ENCODE assay signal across 8 mouse cellular contexts in genomic region chr12:69474916-69475661, GRCm38 (mm10).
DNase-seq lines count a peak whose midpoint lies in the region; ATAC-seq and TF ChIP-seq lines count a peak whose summit lies in the region.

No protein-coding gene starts in this region.

- WGBS in liver, embryonic 15.5 days (ENCODE audit: insufficient replicate concordance), result 36% methylated on average over 17 of the region's 17 CpGs
- WGBS in liver, embryonic 12.5 days (ENCODE audit: insufficient replicate concordance), result 52% methylated on average over 17 of the region's 17 CpGs
- 57% methylated on average over 17 of the region's 17 CpGs for WGBS in forebrain, embryonic 14.5 days
- WGBS in intestine, postnatal 0 days, result 70% methylated on average over 17 of the region's 17 CpGs

- H3K4me2 ChIP-seq in liver, embryonic 15.5 days, result peak overlapping the region; percentile 15; the same call in 1 of the 2 replicates
- no peak overlapping the region for H3K4me2 ChIP-seq in liver, embryonic 12.5 days
- H3K4me2 ChIP-seq in forebrain, embryonic 14.5 days (ENCODE audit: low read length), result no peak overlapping the region
- no peak overlapping the region for H3K4me2 ChIP-seq in intestine, postnatal 0 days (replicated peaks; ENCODE audit: low read depth)

- no peak for ATAC-seq in liver, embryonic 15.5 days (ENCODE audit: insufficient read depth)
- no peak for ATAC-seq in liver, embryonic 12.5 days
- ATAC-seq in forebrain, embryonic 14.5 days, result peak; percentile 60
- ATAC-seq in intestine, postnatal 0 days, result 0 out of 2 replicates have a peak, but pooled peaks have one; percentile 31
- peak; percentile 93 for ATAC-seq in neutrophil, adult 5-6 weeks (ENCODE audit: extremely low read depth, insufficient number of reproducible peaks, low FRiP score, poor library complexity, severe bottlenecking)

- no peaks in the 10 kb centered on the region for H3K36me3 ChIP-seq in liver, embryonic 15.5 days (replicated peaks)
- H3K36me3 ChIP-seq in liver, embryonic 12.5 days, result no peaks in the 10 kb centered on the region
- no peaks in the 10 kb centered on the region for H3K36me3 ChIP-seq in forebrain, embryonic 14.5 days (ENCODE audit: control insufficient read depth, insufficient read depth, low read length)
- no peaks in the 10 kb centered on the region for H3K36me3 ChIP-seq in intestine, postnatal 0 days (ENCODE audit: control insufficient read depth, insufficient read depth)

- DNase-seq in adrenal gland, postnatal 36 days, result peak; percentile 53 to 57
- DNase-seq in forebrain, embryonic 14.5 days (ENCODE audit: low spot score), result peak; percentile 58
- DNase-seq in layer of hippocampus, postnatal 10 days (ENCODE audit: low spot score in 2 of 2), result no peak
- no peak for DNase-seq in frontal cortex, adult 2 months (ENCODE audit: extremely low spot score in 1 of 2, low spot score in 1 of 2)

- no peak overlapping the region for H3K9ac ChIP-seq in liver, embryonic 15.5 days
- H3K9ac ChIP-seq in liver, embryonic 12.5 days, result no peak overlapping the region
- H3K9ac ChIP-seq in forebrain, embryonic 14.5 days (ENCODE audit: low read length), result no peak overlapping the region
- H3K9ac ChIP-seq in intestine, postnatal 0 days (ENCODE audit: low read depth, low read length), result no peak overlapping the region

- no peak overlapping the region for H3K4me3 ChIP-seq in liver, embryonic 15.5 days (replicated peaks)
- no peak overlapping the region for H3K4me3 ChIP-seq in liver, embryonic 12.5 days
- H3K4me3 ChIP-seq in forebrain, embryonic 14.5 days (ENCODE audit: low read depth, low read length), result no peak overlapping the region
- H3K4me3 ChIP-seq in intestine, postnatal 0 days (ENCODE audit: low read depth, low read length), result no peak overlapping the region

- H3K27me3 ChIP-seq in liver, embryonic 15.5 days, result no peaks in the 10 kb centered on the region
- no peaks in the 10 kb centered on the region for H3K27me3 ChIP-seq in liver, embryonic 12.5 days (replicated peaks)
- no peaks in the 10 kb centered on the region for H3K27me3 ChIP-seq in forebrain, embryonic 14.5 days (replicated peaks; ENCODE audit: control insufficient read depth, insufficient read depth, low read length)
- H3K27me3 ChIP-seq in intestine, postnatal 0 days (replicated peaks; ENCODE audit: control insufficient read depth, insufficient read depth, low read length), result no peaks in the 10 kb centered on the region

- no peak for TF ChIP-seq CTCF in intestine, postnatal 0 days (IDR thresholded peaks at IDR 0.05; ENCODE audit: low read depth)

- no peaks in the 10 kb centered on the region for H3K9me3 ChIP-seq in liver, embryonic 15.5 days (replicated peaks)
- H3K9me3 ChIP-seq in liver, embryonic 12.5 days (replicated peaks), result no peaks in the 10 kb centered on the region
- no peaks in the 10 kb centered on the region for H3K9me3 ChIP-seq in forebrain, embryonic 14.5 days (replicated peaks; ENCODE audit: control insufficient read depth, low read length)
- no peaks in the 10 kb centered on the region for H3K9me3 ChIP-seq in intestine, postnatal 0 days (ENCODE audit: control insufficient read depth)

- H3K4me1 ChIP-seq in liver, embryonic 15.5 days (replicated peaks), result peaks cover 6% of the 10 kb centered on the region; the same call in 1 of the 2 replicates
- peaks cover 15% of the 10 kb centered on the region; the same call in 1 of the 2 replicates for H3K4me1 ChIP-seq in liver, embryonic 12.5 days
- peaks cover 7% of the 10 kb centered on the region; the same call in 1 of the 2 replicates for H3K4me1 ChIP-seq in forebrain, embryonic 14.5 days (ENCODE audit: control insufficient read depth, insufficient read depth, low read length)
- no peaks in the 10 kb centered on the region for H3K4me1 ChIP-seq in intestine, postnatal 0 days (replicated peaks; ENCODE audit: control insufficient read depth, insufficient read depth, low read length)

- no peak overlapping the region for H3K27ac ChIP-seq in liver, embryonic 15.5 days (replicated peaks)
- no peak overlapping the region for H3K27ac ChIP-seq in liver, embryonic 12.5 days
- 0 out of 2 replicates have a peak overlapping the region, but pooled peaks have one; percentile 9 for H3K27ac ChIP-seq in forebrain, embryonic 14.5 days (ENCODE audit: low read depth, low read length)
- H3K27ac ChIP-seq in intestine, postnatal 0 days (ENCODE audit: low read depth, low read length), result no peak overlapping the region

Comparison
In these comparisons a context has a peak if more than half of its experiments do, and no peak if none do; other contexts are left out.
1. ATAC-seq: peak in forebrain, embryonic 14.5 days (single experiment), intestine, postnatal 0 days (single experiment) and neutrophil, adult 5-6 weeks (single experiment); none in liver, embryonic 15.5 days (single experiment) and liver, embryonic 12.5 days (single experiment).
2. DNase-seq: peak in adrenal gland, postnatal 36 days (2 of 2) and forebrain, embryonic 14.5 days (single experiment); none in layer of hippocampus, postnatal 10 days (0 of 2) and frontal cortex, adult 2 months (0 of 2).